Mouse (Mus musculus) olfactory bulb, adult 2 months (tissue): ENCODE data around the gene Cdca4.

Experiments
- CTCF ChIP-seq: fragments of 200-500 bp; IDR thresholded peaks from 2 replicates; pipeline ENCODE4 v1.5.1; 2012; ENCODE audit warnings: low read depth, mild to moderate bottlenecking, low read length, moderate library complexity; ENCODE audit not compliant: insufficient read depth
- POLR2A ChIP-seq: fragments of 200-500 bp; IDR thresholded peaks from 2 replicates; pipeline ENCODE4 v1.6.1; 2012; ENCODE audit warnings: mild to moderate bottlenecking, low read depth, low read length, moderate library complexity; ENCODE audit not compliant: insufficient read depth

GRCm38 (mm10) chr12:112770396-112770795 is 58.8 kb downstream of the Cdca4 start:
- TF ChIP-seq CTCF (no peak), POLR2A (no peak)
